Mouse (Mus musculus): ENCODE data around the gene 5330417H12Rik. TPM values are rescaled to one million over a fixed set of nuclear protein-coding genes. Genes with fewer than 3 reads are reported as not detected.

The 5330417H12Rik gene
- not detected in 2 replicates for polyA plus RNA-seq (2012; rRNA removed)

DNA sequence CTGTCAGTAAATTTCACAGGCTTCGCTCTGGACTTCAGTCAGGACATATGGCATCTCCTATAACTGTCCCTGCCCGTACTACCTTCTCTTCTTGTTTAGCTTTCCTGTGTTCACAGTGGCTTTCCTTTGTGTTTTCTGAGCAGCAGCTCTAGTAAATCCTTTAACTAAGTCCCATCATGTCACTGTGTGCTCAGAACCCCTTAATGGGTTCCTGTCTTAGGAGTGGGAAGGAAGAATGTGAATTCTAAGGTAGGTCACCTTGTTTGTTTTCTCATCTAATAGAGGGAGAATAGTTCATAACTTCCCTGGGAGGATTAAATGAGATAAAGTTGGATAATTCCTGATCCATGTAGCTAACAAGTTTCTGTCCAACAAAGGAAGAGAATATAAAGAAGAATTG, at the start of gene 5330417H12Rik:
5330417H12Rik (minus strand) TSS at position 101 of the 400 bp plus-strand sequence.

DNA sequence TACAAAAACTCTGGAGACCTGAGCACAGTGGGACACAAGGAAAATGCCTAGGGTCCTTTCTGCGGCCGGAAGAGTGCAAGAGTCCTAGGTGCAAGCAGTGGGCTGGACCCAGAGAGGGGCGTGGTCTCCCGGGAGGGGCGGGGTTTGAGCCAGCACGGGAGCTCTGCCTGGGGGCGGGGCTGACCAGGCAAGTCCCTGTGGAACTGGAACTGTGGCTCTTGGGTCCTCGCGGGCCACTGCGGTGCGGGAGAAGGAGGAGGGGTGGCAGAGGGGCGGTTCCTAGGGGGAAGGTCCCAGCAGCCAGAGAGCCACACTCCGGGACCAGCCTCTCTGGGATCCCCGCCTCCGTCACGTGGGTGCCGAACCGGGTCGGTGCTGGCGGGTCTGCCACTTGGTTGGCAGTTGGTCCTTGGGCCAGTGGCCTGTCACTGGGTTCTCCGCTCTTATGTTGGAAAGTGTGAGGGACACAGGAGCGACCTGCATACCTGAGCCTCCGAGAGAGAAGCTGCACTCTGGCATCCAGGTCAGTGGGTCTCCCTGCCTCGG, 30.0 kb downstream of the 5330417H12Rik start, which contains the start of gene Ppfibp2:
Ppfibp2 (plus strand) TSS at position 351 of the 546 bp plus-strand sequence.

Other genes with a start within 250 kb of the 5330417H12Rik start
- gene Olfml1, start 57.7 kb downstream of the 5330417H12Rik start, polyA plus RNA-seq (2012; rRNA removed), result 6.6 and 6.8 TPM in 2 replicates
- 8.7 and 9.2 TPM in 2 replicates for gene Ppfibp2, start 30.0 kb downstream of the 5330417H12Rik start, polyA plus RNA-seq (2012; rRNA removed)
- 0.14 and 0.15 TPM in 2 replicates for gene Cyb5r2, start 132.9 kb upstream of the 5330417H12Rik start, polyA plus RNA-seq (2012; rRNA removed)
- not detected in 2 replicates for gene Ovch2, start 176.0 kb upstream of the 5330417H12Rik start, polyA plus RNA-seq (2012; rRNA removed)
- not detected in 2 replicates for gene Olfr467, start 187.1 kb upstream of the 5330417H12Rik start, polyA plus RNA-seq (2012; rRNA removed)
- not detected in 2 replicates for gene Olfr469, start 200.4 kb upstream of the 5330417H12Rik start, polyA plus RNA-seq (2012; rRNA removed)
- not detected in 2 replicates for gene Olfr470, start 222.3 kb upstream of the 5330417H12Rik start, polyA plus RNA-seq (2012; rRNA removed)

Data from ovary, adult 2 months (tissue).